Mouse (Mus musculus) limb, embryonic 12.5 days (tissue): ENCODE measurements at regions not wholly inside any gene's neighbourhood (a gene's known extent, or its start where the extent isn't known, plus 50 kb on each side); places are given as distances from the start of the nearest gene placed in this dataset.

ENCODE experiments used
- ATAC-seq: fragments of 200-750 bp; cut with Nextera tagmentation; 2 replicates; pipeline ENCODE4 v1.8.0; 2017; ENCODE audit warnings: low read depth, moderate TSS enrichment; ENCODE audit not compliant: insufficient number of reproducible peaks, insufficient read depth, low FRiP score, low TSS enrichment
- H3K27ac ChIP-seq: fragments of 300-500 bp; sonication (generic); 2 replicates; pipeline ENCODE4 v1.5.1; 2016; ENCODE audit warnings: mild to moderate bottlenecking, moderate library complexity
- H3K27me3 ChIP-seq: fragments of 300-500 bp; sonication (generic); 2 replicates; pipeline ENCODE4 v1.6.1; 2016; ENCODE audit warnings: mild to moderate bottlenecking, moderate library complexity
- H3K36me3 ChIP-seq: fragments of 300-500 bp; sonication (generic); 2 replicates; pipeline ENCODE4 v1.6.1; 2016; ENCODE audit warnings: mild to moderate bottlenecking, moderate library complexity
- H3K4me1 ChIP-seq: fragments of 300-500 bp; sonication (generic); replicated peaks from 2 replicates; pipeline ENCODE4 v1.6.1; 2016
- H3K4me2 ChIP-seq: fragments of 300-500 bp; sonication (generic); 2 replicates; pipeline ENCODE4 v1.6.1; 2016; ENCODE audit warnings: mild to moderate bottlenecking, moderate library complexity
- H3K4me3 ChIP-seq: fragments of 300-500 bp; sonication (generic); replicated peaks from 2 replicates; pipeline ENCODE4 v1.5.1; 2016; ENCODE audit warnings: mild to moderate bottlenecking
- H3K9ac ChIP-seq: fragments of 300-500 bp; sonication (generic); replicated peaks from 2 replicates; pipeline ENCODE4 v1.6.1; 2016; ENCODE audit warnings: mild to moderate bottlenecking, moderate library complexity
- H3K9me3 ChIP-seq: fragments of 300-500 bp; sonication (generic); 2 replicates; pipeline ENCODE4 v1.6.1; 2016; ENCODE audit warnings: mild to moderate bottlenecking, moderate library complexity
- WGBS: fragments of 180-500 bp; shearing (Covaris S2); methylation state at CpG from one replicate; pipeline ENCODE4 v1.1.7; 2016; 5-methylcytosine and 5-hydroxymethylcytosine counted together

- Histone ChIP-seq H3K4me3 (no peak overlapping the region), H3K36me3 (no peaks in the 10 kb centered on the region), H3K9me3 (no peaks in the 10 kb centered on the region), H3K9ac (no peak overlapping the region), H3K4me2 (no peak overlapping the region), H3K4me1 (peaks cover 40% of the 10 kb centered on the region), H3K27me3 (0 out of 2 replicates have a peak, but pooled peaks cover 7% of the 10 kb centered on the region), H3K27ac (0 out of 2 replicates have a peak overlapping the region, but pooled peaks have one; percentile 41)
- ATAC-seq, result no peak
- 53% methylated on average over 22 of the region's 22 CpGs for WGBS
These were observed 181.1 kb upstream of the Bmper start for GRCm38 (mm10) chr9:23041537-23042472.

DNA sequence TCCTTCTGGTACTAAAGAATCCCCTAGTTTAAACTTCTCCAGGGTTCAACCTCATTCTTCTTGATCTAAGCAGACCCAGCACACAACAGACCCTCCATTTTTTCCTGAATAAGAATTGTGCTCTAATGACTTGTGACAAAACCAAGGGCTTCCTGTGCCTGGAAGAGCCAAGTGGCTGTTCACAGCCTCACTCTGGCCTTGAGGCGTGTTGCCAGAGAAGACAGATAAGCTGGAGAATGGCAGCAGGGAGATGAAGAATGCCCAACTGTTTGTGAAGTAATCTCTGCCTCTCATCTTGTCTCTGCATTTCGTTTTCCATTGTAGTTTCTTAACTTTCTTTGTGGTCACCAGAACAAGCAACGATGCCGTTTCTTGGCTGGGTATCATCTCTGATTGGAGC is 179.9 kb upstream of the Bmper start:
- 87% methylated on average over 4 of the region's 4 CpGs for WGBS
- Histone ChIP-seq H3K4me3 (no peak overlapping the region), H3K27me3 (0 out of 2 replicates have a peak, but pooled peaks cover 7% of the 10 kb centered on the region), H3K4me2 (no peak overlapping the region), H3K4me1 (peaks cover 29% of the 10 kb centered on the region), H3K9ac (no peak overlapping the region), H3K9me3 (no peaks in the 10 kb centered on the region), H3K27ac (no peak overlapping the region), H3K36me3 (no peaks in the 10 kb centered on the region)
- no peak for ATAC-seq

DNA sequence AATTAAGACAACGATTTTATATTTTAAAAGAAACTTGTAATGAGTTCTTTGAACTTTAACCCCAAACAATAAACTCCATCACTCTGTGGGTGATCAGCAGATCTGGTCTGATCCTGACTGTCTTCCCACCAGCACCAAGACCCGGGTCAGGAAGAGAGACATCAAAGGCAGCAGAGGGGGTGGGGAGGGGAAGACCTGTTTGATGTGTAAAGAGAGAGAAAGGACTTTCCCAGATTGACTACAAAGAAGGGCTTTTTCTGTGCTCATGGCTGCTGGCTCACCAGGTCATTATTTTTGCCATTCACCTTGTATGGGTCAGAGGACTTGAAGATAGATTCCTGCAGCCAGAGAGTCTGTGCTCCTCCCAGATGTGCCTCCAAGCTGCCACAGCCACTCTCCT is 177.4 kb upstream of the Bmper start:
- H3K9me3 ChIP-seq, result no peaks in the 10 kb centered on the region
- H3K4me1 ChIP-seq, result peaks cover 22% of the 10 kb centered on the region
- no peak for ATAC-seq
- H3K27me3 ChIP-seq, result 0 out of 2 replicates have a peak, but pooled peaks cover 7% of the 10 kb centered on the region
- no peaks in the 10 kb centered on the region for H3K36me3 ChIP-seq
- 3% methylated on average over 2 of the region's 2 CpGs for WGBS
- H3K4me2 ChIP-seq, result no peak overlapping the region
- H3K9ac ChIP-seq, result no peak overlapping the region
- no peak overlapping the region for H3K27ac ChIP-seq
- no peak overlapping the region for H3K4me3 ChIP-seq

GRCm38 (mm10) chr9:23050751-23051150 is 172.1 kb upstream of the Bmper start:
- WGBS, result 44% methylated on average over 2 of the region's 2 CpGs
- Histone ChIP-seq H3K27me3 (0 out of 2 replicates have a peak, but pooled peaks cover 1% of the 10 kb centered on the region), H3K36me3 (no peaks in the 10 kb centered on the region), H3K4me2 (no peak overlapping the region), H3K9me3 (no peaks in the 10 kb centered on the region), H3K27ac (peak overlapping the region; percentile 84), H3K4me1 (peaks cover 11% of the 10 kb centered on the region), H3K4me3 (no peak overlapping the region), H3K9ac (no peak overlapping the region)
- no peak for ATAC-seq

DNA sequence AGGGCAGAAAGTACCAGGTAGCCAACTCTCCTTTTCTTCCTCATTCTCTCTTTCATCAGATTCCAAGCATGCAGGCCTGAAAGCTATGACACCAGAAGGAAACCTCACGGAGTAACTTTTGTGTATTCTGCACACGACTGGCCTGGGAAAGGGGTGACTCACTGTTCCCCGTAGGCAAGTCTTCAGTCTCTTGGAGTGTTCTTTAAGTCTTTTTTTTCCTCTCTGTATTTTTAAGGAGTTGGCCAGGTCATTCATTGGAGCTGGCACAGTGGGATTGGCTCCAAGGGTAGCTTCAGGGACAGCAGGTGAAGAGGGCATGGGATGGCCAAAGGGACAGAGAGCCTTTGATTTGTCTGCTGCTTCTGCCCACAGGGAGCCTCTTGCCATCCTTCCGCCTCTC is 163.3 kb upstream of the Bmper start:
- Histone ChIP-seq H3K27me3 (no peaks in the 10 kb centered on the region), H3K4me2 (no peak overlapping the region), H3K4me1 (peaks cover 30% of the 10 kb centered on the region), H3K4me3 (no peak overlapping the region), H3K9me3 (no peaks in the 10 kb centered on the region), H3K36me3 (no peaks in the 10 kb centered on the region), H3K9ac (no peak overlapping the region), H3K27ac (no peak overlapping the region)
- 85% methylated on average over 4 of the region's 4 CpGs for WGBS
- ATAC-seq, result no peak

DNA sequence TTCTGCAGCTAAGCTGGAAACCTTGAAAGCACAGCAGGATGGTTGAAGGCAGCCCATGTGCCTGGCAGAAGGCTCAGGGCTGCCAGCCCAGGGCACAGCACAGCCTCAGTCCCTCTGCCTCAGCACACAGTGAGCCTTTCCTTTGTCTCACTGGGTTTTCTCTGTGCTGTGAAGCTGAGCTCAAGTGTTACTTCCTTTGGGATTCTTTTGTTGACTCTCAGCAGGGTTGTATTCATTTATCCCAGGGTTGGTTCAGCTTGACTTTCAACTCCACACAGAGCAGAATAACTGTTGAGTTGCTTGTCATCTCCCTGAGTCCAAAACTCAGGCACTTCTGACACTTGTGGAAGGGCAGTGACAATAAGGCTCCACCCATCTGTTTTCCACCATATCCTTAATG is 162.3 kb upstream of the Bmper start:
- H3K27ac ChIP-seq, result no peak overlapping the region
- H3K4me1 ChIP-seq, result peaks cover 30% of the 10 kb centered on the region
- H3K36me3 ChIP-seq, result no peaks in the 10 kb centered on the region
- H3K9ac ChIP-seq, result no peak overlapping the region
- no peak for ATAC-seq
- H3K9me3 ChIP-seq, result no peaks in the 10 kb centered on the region
- no peak overlapping the region for H3K4me3 ChIP-seq
- no peaks in the 10 kb centered on the region for H3K27me3 ChIP-seq
- H3K4me2 ChIP-seq, result no peak overlapping the region

DNA sequence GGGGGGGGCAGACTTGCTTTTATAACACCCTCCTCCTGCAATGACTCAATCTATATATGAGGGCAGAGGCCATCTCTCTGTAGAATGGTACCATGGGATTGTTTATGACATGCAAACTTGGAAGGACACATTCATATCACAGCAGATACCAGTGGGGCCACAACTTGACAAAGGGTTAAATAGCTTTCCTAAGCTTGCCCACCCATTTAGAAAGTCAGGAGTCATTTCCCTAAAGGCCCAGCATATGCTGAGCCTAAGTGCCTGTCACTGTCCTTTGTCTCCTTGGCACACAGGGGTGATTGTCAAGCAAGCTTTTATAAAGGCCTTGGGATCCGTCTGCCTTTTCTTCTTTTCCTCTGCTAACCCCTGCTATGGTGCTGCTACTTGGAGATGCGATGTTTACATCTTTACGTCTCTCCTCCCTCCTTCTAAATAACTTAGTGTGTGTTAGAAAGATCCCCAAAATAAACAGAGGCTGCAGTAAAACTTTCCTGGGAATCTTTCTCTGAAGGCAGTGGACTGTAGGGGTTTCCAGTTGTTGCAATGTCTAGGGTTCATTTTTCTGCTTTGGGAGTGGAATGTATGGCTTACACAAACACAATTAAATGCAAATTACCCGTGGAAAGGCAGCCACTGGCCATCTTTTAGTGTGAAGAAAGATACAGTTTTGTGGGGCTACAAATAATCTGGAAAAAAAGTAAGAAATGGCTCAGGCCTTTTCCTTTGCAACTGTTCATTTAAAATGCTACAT is 161.5 kb upstream of the Bmper start:
- Histone ChIP-seq H3K9ac (no peak overlapping the region), H3K36me3 (no peaks in the 10 kb centered on the region), H3K9me3 (no peaks in the 10 kb centered on the region), H3K27ac (0 out of 2 replicates have a peak overlapping the region, but pooled peaks have one; percentile 3), H3K4me1 (peaks cover 30% of the 10 kb centered on the region), H3K4me3 (no peak overlapping the region), H3K27me3 (no peaks in the 10 kb centered on the region), H3K4me2 (no peak overlapping the region)
- no peak for ATAC-seq
- WGBS, result 22% methylated on average over 4 of the region's 4 CpGs

- Histone ChIP-seq H3K4me2 (no peak overlapping the region), H3K4me3 (no peak overlapping the region), H3K36me3 (no peaks in the 10 kb centered on the region), H3K27ac (0 out of 2 replicates have a peak overlapping the region, but pooled peaks have one; percentile 32), H3K4me1 (peaks cover 30% of the 10 kb centered on the region), H3K27me3 (no peaks in the 10 kb centered on the region), H3K9me3 (no peaks in the 10 kb centered on the region), H3K9ac (no peak overlapping the region)
- WGBS, result 30% methylated on average over 8 of the region's 8 CpGs
- ATAC-seq, result no peak
These were observed 160.7 kb upstream of the Bmper start for GRCm38 (mm10) chr9:23062057-23062655.

DNA sequence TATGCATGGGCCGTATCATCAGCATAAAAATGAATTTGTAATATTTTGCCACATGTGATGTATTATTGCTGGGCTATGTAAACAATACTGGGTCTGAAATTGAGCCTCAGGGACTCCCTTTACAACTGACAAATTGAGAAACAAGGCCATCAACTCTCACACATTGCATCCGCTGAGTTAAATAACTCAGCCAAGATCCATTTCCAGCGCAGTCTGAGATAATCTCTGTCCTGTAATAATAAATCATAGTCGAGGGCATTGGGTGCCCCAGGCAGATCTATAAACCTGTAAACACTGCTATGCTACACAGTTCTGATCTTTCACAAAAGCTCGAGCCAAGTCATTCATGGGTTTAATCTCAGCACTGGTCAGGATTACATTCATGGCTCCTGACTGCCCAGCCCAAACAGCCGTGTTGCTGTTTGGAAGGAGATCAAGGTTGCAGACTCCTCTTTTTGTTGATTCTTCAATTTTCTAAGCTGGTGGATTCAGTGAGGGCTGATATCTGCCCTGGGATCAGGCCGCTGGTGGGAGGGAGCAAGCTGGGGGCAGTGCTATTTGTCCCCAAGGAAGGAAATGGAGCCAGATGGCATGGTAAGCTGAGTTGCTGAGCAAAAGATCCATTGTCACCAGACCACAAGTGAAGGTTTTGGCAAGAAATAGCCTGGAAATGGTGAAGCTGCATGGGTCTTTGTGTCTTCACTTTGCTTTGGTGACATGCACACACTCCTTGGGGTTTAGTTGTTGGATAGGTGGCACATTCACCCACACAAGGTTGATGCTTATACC is 160.0 kb upstream of the Bmper start:
- H3K4me1 ChIP-seq, result peaks cover 30% of the 10 kb centered on the region
- H3K27ac ChIP-seq, result 0 out of 2 replicates have a peak overlapping the region, but pooled peaks have one; percentile 32
- H3K9me3 ChIP-seq, result no peaks in the 10 kb centered on the region
- H3K36me3 ChIP-seq, result no peaks in the 10 kb centered on the region
- H3K4me3 ChIP-seq, result no peak overlapping the region
- H3K9ac ChIP-seq, result no peak overlapping the region
- H3K4me2 ChIP-seq, result no peak overlapping the region
- no peaks in the 10 kb centered on the region for H3K27me3 ChIP-seq
- ATAC-seq, result no peak
- WGBS, result 39% methylated on average over 7 of the region's 7 CpGs

- Histone ChIP-seq H3K9me3 (no peaks in the 10 kb centered on the region), H3K27ac (no peak overlapping the region), H3K4me2 (no peak overlapping the region), H3K9ac (no peak overlapping the region), H3K4me3 (no peak overlapping the region), H3K27me3 (0 out of 2 replicates have a peak, but pooled peaks cover 6% of the 10 kb centered on the region), H3K36me3 (no peaks in the 10 kb centered on the region), H3K4me1 (peaks cover 30% of the 10 kb centered on the region)
- ATAC-seq, result no peak
- WGBS, result 86% methylated on average over 2 of the region's 2 CpGs
These were observed 158.9 kb upstream of the Bmper start for GRCm38 (mm10) chr9:23064001-23064400.
